Mouse (Mus musculus) midbrain, embryonic 10.5 days (tissue): Measurements from ENCODE around the gene Shroom1. TPM values are rescaled to one million over a fixed set of nuclear protein-coding genes. Genes with fewer than 3 reads are reported as not detected.

Experiments
- DNase-seq: peaks from one replicate; pipeline ENCODE4 v3.0.0-alpha.2; 2017; ENCODE audit warnings: low spot score
- H3K27ac ChIP-seq: fragments of 300-500 bp; sonication (generic); replicated peaks from 2 replicates; pipeline ENCODE4 v1.5.1; 2016; ENCODE audit warnings: mild to moderate bottlenecking
- H3K27me3 ChIP-seq: fragments of 300-500 bp; sonication (generic); 2 replicates; pipeline ENCODE4 v1.6.1; 2016; ENCODE audit warnings: low read depth, mild to moderate bottlenecking; ENCODE audit not compliant: poor library complexity, severe bottlenecking
- H3K36me3 ChIP-seq: fragments of 300-500 bp; sonication (generic); 2 replicates; pipeline ENCODE4 v1.6.1; 2016; ENCODE audit warnings: mild to moderate bottlenecking, moderate library complexity
- H3K4me1 ChIP-seq: fragments of 300-500 bp; sonication (generic); 2 replicates; pipeline ENCODE4 v1.6.1; 2016
- H3K4me3 ChIP-seq: fragments of 300-500 bp; sonication (generic); 2 replicates; pipeline ENCODE4 v1.5.1; 2016; ENCODE audit warnings: mild to moderate bottlenecking, moderate library complexity
- H3K9me3 ChIP-seq: fragments of 300-500 bp; sonication (generic); replicated peaks from 2 replicates; pipeline ENCODE4 v1.6.1; 2016; ENCODE audit warnings: mild to moderate bottlenecking
- WGBS: fragments of 180-500 bp; shearing (Covaris S2); methylation state at CpG from one replicate; pipeline ENCODE4 v1.1.7; 2016; 5-methylcytosine and 5-hydroxymethylcytosine counted together
- polyA plus RNA-seq: library from polyadenylated mRNA; unstranded; fragments of >200 nt; fragmentation: Nextera tagmentation; extraction: Ambion mirVana; gene quantifications from 2 replicates; pipeline ENCODE4 v1.2.1, GENCODE M21; 2016

Gene Shroom1
- polyA plus RNA-seq, 1 experiment from 2014 or later: 1.8 TPM

DNA sequence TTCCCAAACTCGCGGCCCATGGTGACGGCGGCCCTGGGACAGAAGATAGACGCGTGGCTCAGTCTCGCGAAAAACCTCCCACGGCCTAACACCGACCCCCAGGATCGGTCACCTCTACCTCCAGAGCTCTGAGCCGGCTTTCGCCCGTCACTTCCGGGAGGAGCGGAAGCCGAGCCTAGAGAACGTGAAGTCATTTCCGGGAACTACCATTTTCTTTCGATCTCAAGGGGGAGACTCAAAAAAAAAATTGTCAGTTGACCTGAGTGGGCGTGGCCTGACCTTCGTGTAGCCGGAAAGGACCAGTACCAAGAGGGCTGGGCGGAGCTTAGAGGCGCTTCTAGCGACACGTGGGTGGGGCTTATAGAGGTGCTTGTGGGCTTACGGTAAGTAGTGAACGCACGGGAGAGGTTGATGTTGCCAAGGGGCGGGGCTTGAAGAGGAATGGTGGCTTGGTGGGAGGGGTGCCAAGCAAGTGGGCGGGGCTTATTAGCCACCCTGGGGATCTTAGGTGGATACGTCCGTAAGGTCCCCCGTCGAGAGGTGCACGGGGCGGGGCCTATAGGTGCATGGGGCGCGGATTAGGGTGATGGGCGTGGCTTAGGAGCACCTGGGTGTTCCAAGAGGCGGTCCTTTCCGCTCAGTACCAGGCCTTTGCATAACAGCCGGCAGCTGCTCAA, 26.2 kb upstream of the Shroom1 start, which contains the start of the genes Uqcrq and Gdf9:
Gene Uqcrq (minus strand): TSS at position 162 of the 677 bp plus-strand sequence.
Gene Gdf9 (plus strand): TSS at position 354 of the 677 bp plus-strand sequence.
- Histone ChIP-seq H3K27me3 (no peaks in the 10 kb centered on the region), H3K4me3 (peak within 1 kb of the TSS; percentile 93), H3K9me3 (no peaks in the 10 kb centered on the region), H3K36me3 (peaks cover 21% of the 10 kb centered on the region), H3K4me1 (peaks cover 19% of the 10 kb centered on the region), H3K27ac (peak within 1 kb of the TSS; percentile 86)
- WGBS: under 1% methylated on average over 44 of the region's 44 CpGs
- DNase-seq: peak; percentile 97

DNA sequence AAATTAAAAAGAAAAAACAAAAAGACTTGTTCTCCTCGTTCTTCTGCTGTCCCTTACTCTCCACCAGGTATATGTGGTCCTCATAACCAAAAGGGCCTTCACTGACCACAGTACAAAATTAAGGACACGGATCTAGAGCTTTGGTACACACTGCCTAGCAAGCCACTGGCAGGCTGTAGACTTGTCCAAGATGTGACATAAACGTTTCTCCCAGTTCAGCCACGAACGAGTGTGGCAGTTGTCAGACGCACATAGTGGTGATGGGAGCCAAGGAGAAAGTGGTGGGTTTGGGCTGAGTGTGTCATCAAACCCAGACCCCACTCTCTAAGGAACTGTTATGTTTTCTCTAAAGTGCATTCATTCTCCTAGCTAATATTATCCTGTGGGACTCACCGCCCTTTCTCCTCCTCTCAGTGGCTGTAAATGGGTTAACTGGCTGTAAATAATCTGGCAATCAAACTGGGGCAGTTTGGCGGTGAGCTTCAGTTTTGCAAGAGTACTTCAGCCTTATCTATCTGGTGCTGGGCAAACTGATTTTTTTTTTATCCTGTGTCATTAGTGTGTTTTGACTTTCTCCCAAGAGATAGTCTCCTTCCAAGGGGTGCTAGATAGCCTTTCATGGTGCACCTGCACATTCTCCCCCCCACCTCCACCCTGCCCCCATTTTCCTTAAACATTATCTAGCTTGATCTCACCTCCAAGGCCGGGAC, 25.5 kb upstream of the Shroom1 start:
- no peaks in the 10 kb centered on the region for H3K27me3 ChIP-seq
- DNase-seq: peak; percentile 22
- 26% methylated on average over 9 of the region's 9 CpGs for WGBS
- peaks cover 21% of the 10 kb centered on the region for H3K36me3 ChIP-seq
- peak overlapping the region; percentile 93 for H3K4me3 ChIP-seq
- peaks cover 19% of the 10 kb centered on the region for H3K4me1 ChIP-seq
- H3K9me3 ChIP-seq: no peaks in the 10 kb centered on the region
- H3K27ac ChIP-seq: peak overlapping the region; percentile 86

DNA sequence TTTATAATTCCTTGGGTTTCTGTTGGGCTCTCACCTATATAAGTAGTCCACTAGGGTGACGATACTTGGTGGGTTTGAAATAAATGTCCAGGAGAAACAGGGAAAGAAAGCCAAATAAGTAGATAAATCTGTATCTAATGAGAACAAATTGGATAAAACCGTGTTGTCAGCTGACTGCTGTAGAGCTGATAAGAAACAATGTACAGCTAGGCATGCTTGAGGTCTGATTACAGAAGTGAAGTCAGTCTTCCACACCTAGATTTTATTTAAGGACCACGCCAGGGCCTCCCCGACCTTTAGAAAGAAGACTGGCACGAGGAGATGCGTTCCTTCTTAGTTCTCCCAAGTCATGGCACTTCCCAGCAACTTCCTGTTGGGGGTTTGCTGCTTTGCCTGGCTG, 23.9 kb upstream of the Shroom1 start:
- 78% methylated on average over 6 of the region's 6 CpGs for WGBS
- Histone ChIP-seq H3K27ac (no peak overlapping the region), H3K36me3 (peaks cover 12% of the 10 kb centered on the region), H3K27me3 (no peaks in the 10 kb centered on the region), H3K4me3 (no peak overlapping the region), H3K9me3 (no peaks in the 10 kb centered on the region), H3K4me1 (peaks cover 19% of the 10 kb centered on the region)
- no peak for DNase-seq

DNA sequence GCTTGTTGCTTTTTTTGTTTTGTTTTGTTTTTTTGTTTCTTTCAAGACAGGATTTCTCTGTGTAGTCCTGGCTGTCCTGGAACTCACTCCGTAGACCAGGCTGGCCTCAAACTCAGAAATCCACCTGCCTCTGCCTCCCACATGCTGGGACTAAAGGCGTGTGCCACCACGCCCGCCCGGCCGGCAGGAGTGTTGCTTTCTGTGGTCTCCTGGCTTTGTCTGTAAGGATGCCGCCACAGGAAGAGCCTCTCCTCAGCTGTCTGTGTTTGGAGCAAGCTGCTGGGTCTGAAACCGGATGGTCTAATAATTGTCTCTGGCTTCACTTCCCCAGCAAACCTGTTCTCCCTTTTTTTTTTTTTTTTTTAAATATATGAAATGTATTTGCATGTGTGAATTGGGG, 21.5 kb upstream of the Shroom1 start:
- DNase-seq: no peak
- Histone ChIP-seq H3K27ac (no peak overlapping the region), H3K36me3 (no peaks in the 10 kb centered on the region), H3K4me3 (no peak overlapping the region), H3K27me3 (no peaks in the 10 kb centered on the region), H3K9me3 (no peaks in the 10 kb centered on the region), H3K4me1 (peaks cover 8% of the 10 kb centered on the region)
- WGBS: 86% methylated on average over 8 of the region's 8 CpGs

DNA sequence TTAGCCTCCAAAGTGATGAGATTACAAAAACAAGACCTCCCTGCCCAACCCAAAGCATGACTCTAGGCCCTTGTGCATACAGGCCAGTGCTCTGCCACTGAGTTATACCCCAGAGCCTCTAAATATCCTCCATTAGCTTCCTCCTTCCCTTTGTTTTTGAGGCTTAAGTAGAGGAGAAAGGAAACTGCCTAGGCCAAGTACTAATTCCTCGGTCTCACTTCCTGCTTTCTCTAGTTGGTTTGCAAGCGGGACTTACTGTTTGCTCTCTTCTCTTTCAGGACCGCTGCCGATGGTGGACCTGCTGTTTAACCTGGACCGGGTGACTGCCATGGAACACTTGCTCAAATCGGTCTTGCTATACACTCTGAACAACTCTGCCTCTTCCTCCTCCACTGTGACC, 20.7 kb upstream of the Shroom1 start:
- no peaks in the 10 kb centered on the region for H3K27me3 ChIP-seq
- no peak overlapping the region for H3K4me3 ChIP-seq
- DNase-seq: no peak
- H3K27ac ChIP-seq: no peak overlapping the region
- WGBS: 89% methylated on average over 6 of the region's 6 CpGs
- H3K4me1 ChIP-seq: peaks cover 5% of the 10 kb centered on the region
- H3K36me3 ChIP-seq: no peaks in the 10 kb centered on the region
- H3K9me3 ChIP-seq: no peaks in the 10 kb centered on the region

DNA sequence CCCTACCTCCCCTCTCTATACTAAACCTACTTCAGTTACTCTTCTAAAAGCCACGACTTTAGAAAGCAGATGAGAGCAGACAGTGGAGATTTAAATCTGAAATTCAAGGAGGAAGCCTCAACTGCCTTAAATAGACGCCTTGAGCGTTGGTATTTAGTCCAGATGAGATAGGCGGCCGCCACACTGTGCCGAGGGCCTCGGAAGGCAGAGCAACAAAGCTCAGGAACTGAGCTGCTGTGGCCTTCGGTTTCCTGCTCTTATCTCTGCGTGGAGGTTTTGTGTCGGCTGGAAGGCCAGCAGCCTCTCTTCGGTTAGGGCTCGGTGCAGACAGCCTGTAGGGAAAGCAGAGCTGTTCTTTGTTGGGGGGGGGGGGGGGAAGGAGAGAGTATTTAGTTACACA, 15.1 kb upstream of the Shroom1 start:
- H3K4me3 ChIP-seq: no peak overlapping the region
- no peaks in the 10 kb centered on the region for H3K4me1 ChIP-seq
- WGBS: 61% methylated on average over 12 of the region's 12 CpGs
- no peak for DNase-seq
- no peak overlapping the region for H3K27ac ChIP-seq
- H3K9me3 ChIP-seq: no peaks in the 10 kb centered on the region
- H3K36me3 ChIP-seq: no peaks in the 10 kb centered on the region
- H3K27me3 ChIP-seq: no peaks in the 10 kb centered on the region

DNA sequence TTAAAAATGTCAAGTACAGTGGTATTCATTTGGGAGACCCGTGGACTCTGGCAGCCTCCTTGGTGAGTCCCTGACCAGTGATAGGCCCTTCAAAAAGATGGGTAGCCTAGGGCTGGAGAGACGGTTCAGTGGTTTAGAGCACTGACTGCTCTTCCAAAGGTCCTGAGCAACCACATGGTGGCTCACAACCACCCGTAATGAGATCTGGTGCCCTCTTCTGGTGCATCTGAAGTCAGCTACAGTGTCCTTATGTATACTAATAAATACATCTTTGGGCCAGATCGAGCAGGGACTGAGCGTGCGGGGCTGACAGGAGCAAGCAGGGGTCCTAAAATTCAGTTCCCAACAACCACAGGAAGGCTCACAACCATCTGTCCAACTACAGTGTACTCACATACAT, 13.1 kb upstream of the Shroom1 start:
- H3K27ac ChIP-seq: no peak overlapping the region
- DNase-seq: no peak
- no peaks in the 10 kb centered on the region for H3K9me3 ChIP-seq
- no peaks in the 10 kb centered on the region for H3K4me1 ChIP-seq
- H3K4me3 ChIP-seq: no peak overlapping the region
- WGBS: 45% methylated on average over 6 of the region's 6 CpGs
- no peaks in the 10 kb centered on the region for H3K27me3 ChIP-seq
- H3K36me3 ChIP-seq: no peaks in the 10 kb centered on the region

DNA sequence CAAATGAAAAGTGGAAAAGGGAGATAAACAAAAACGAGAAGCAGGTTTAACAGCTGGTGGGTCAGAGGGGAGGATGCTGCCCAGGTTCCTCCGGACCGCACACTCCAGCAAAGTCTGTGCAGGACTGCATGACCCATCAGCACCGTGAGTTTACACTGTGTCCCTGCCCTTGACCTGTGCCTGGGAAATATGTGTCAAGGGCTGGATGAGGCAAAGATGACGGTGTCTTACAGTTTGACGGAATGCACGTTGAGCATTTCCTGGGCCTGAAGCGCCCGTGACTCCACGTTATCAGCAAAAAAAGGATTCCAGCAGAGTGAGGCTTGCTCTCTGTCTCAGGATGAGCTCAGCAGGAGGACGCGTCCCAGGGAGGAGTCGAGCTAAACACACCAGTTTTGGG, 11.4 kb upstream of the Shroom1 start:
- 59% methylated on average over 13 of the region's 13 CpGs for WGBS
- Histone ChIP-seq H3K4me1 (no peaks in the 10 kb centered on the region), H3K27ac (no peak overlapping the region), H3K36me3 (no peaks in the 10 kb centered on the region), H3K9me3 (no peaks in the 10 kb centered on the region), H3K4me3 (no peak overlapping the region), H3K27me3 (no peaks in the 10 kb centered on the region; the same call in 1 of the 2 replicates)
- DNase-seq: no peak

DNA sequence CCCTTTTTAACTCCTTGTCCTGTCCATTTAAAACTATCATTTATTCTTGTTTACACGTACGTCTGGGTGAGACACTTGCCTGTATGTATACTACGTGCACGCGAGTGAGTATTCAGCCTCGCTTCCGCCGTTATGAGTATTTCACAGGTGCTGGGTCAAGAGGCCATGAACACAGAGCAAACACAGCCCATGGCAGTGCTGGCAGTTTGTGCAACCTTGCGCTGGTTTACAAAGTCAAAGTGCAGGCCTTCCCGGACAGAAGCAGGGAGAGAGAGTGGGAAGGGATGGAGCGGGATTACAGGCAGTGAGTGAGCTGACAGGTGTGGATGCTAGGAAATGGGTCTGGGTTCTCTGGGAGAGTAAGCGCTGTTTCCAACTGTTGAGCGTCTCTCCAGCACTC, 10.8 kb upstream of the Shroom1 start:
- no peak overlapping the region for H3K4me3 ChIP-seq
- 90% methylated on average over 13 of the region's 13 CpGs for WGBS
- H3K27ac ChIP-seq: no peak overlapping the region
- H3K9me3 ChIP-seq: no peaks in the 10 kb centered on the region
- no peak for DNase-seq
- H3K4me1 ChIP-seq: no peaks in the 10 kb centered on the region
- H3K36me3 ChIP-seq: no peaks in the 10 kb centered on the region
- no peaks in the 10 kb centered on the region; the same call in 1 of the 2 replicates for H3K27me3 ChIP-seq

DNA sequence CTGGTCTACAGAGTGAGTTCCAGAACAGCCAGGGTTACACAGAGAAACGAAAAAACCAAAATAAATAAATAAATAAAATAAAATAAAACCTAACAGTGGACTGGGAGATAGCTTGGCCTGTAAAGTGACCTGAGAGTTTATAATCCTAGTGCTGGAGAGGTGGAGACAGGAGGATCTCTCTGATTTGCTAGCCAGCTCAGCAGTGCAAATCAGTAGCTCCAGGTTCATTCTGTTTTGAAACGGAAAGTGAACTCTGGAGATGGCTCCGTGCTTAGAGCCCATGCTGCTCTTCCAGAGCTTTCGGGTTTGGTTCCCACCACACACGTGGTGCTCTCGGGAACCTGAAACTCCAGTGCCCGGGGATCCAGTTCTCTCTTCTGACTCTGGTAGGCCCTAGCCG, 9.0 kb upstream of the Shroom1 start:
- Histone ChIP-seq H3K4me3 (no peak overlapping the region), H3K27ac (no peak overlapping the region), H3K36me3 (no peaks in the 10 kb centered on the region), H3K9me3 (no peaks in the 10 kb centered on the region), H3K27me3 (no peaks in the 10 kb centered on the region; the same call in 1 of the 2 replicates), H3K4me1 (no peaks in the 10 kb centered on the region)
- WGBS: 88% methylated on average over 8 of the region's 8 CpGs
- no peak for DNase-seq

DNA sequence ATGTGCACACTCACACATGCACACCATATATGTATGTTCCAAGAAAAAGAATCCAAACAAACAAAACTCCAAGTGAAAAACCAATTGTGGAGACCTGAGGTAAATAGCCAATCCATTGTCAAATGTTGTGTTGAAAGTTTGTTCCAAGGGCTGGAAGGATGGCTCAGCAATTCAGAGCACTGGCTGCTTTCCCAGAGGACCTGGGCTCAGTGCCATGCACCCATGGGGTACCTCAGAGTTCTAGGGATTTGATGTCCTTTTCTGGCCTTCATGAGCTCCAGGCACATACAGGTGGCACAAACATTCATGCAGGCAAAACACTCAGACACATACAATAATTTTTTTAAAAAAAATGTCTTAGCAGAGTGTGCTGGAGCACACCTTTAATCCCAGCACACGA, 8.5 kb upstream of the Shroom1 start:
- no peak for DNase-seq
- 95% methylated on average over 1 of the region's 1 CpGs for WGBS

DNA sequence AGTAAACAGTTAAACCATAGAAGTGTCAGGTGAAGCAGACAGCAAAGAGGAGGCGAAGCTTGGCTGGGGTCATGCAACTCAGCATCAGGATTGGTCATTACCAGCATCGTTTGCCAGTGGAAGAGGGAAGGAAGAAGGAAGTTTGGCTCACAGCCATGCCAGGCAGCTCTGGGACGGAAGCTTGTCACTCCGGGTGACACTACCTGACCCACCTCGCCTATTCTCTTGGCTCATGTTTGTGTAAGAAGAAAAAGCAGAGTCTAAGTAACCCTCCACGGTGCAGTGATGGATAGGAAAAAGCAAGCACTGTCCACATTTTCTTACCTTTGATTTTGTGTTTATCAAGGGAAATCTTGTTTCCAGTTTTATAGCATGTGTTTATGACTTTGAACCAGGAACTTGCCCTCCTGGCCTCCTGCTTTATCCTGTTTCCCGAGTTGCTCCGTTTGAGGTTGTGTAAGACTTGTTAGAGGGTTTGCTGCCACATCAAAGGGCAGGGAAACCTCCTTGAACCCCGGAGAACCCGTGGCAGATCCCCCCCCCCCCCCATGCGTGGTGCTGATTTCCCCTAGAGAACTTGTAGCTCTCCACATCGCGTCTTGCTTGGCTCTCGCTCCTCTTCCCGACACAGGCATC, 6.8 kb upstream of the Shroom1 start:
- no peak overlapping the region for H3K4me3 ChIP-seq
- no peaks in the 10 kb centered on the region for H3K4me1 ChIP-seq
- 70% methylated on average over 15 of the region's 15 CpGs for WGBS
- no peak for DNase-seq
- H3K9me3 ChIP-seq: no peaks in the 10 kb centered on the region
- H3K36me3 ChIP-seq: no peaks in the 10 kb centered on the region
- H3K27ac ChIP-seq: no peak overlapping the region
- H3K27me3 ChIP-seq: peaks cover 7% of the 10 kb centered on the region

More for the DNA sequence above, 8.5 kb upstream of the Shroom1 start:
- Histone ChIP-seq H3K4me3 (no peak overlapping the region), H3K27me3 (no peaks in the 10 kb centered on the region; the same call in 1 of the 2 replicates), H3K36me3 (no peaks in the 10 kb centered on the region), H3K27ac (no peak overlapping the region), H3K9me3 (no peaks in the 10 kb centered on the region), H3K4me1 (no peaks in the 10 kb centered on the region)

DNA sequence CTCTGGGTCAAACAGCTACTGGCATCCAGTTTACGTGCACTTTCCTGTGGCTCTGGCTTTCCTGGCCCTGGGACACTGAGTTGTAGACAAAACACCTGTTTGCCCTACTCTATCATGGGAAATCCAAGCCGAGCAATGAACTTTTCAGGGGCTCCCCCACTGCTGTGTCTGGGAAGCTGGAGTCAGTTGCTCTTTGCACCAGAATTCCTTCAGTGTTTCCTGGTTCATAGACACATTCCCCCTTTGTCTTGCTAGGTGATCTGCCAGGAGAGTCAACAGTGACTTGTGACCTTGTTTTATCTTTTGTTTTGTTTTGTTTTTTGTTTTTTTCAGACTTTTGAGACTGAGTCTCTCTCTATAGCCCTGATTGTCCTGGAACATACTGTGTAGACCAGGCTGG, 5.6 kb upstream of the Shroom1 start:
- Histone ChIP-seq H3K4me3 (no peak overlapping the region), H3K27ac (no peak overlapping the region), H3K4me1 (0 out of 2 replicates have a peak, but pooled peaks cover under 1% of the 10 kb centered on the region), H3K9me3 (no peaks in the 10 kb centered on the region), H3K36me3 (no peaks in the 10 kb centered on the region), H3K27me3 (peaks cover 18% of the 10 kb centered on the region)
- DNase-seq: no peak
- WGBS: 78% methylated on average over 2 of the region's 2 CpGs
